Mouse (Mus musculus) E14TG2a.4 (cell line): ENCODE data around the gene Ttc7b.

Experiments
- CTCF ChIP-seq: conservative IDR thresholded peaks from 2 replicates; pipeline ENCODE4 v1.5.1; 2014; ENCODE audit warnings: low read length
- NANOG ChIP-seq: IDR thresholded peaks from 2 replicates; pipeline ENCODE4 v1.6.1; 2014; ENCODE audit warnings: borderline replicate concordance, low read length, mixed read lengths
- POU5F1 ChIP-seq: IDR thresholded peaks from 2 replicates; pipeline ENCODE4 v1.6.1; 2014; ENCODE audit warnings: low read length, borderline replicate concordance

DNA sequence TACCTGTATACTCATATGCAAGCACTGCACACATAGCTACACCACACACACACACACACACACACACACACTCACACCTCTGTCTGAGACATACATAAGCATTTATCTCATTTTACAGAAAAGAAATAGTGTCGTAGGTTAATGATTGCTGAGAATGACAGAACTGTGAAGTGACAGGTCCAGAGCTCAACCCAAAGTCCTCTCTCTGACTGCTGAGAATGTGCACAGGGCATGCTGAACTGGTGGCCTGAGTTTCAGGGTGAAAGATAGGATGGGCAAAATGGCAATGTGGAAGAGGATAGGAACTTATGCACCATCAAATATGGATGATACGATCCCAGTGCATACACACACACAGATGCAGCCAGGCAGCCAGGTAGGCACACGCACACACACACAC, 120.5 kb downstream of the Ttc7b start:
- TF ChIP-seq CTCF (no peak), POU5F1 (no peak), NANOG (no peak)
